Mouse (Mus musculus): ENCODE results near the gene Coa3. TPM values are rescaled to one million over a fixed set of nuclear protein-coding genes. Genes with fewer than 3 reads are reported as not detected.

Coa3 gene
- polyA plus RNA-seq, 1 experiment: 167 TPM

GRCm38 (mm10) chr11:101282896-101283295 lies 4.0 kb upstream of the Coa3 start:
- DNase-seq (ENCODE audit: low read depth): no peak

DNA sequence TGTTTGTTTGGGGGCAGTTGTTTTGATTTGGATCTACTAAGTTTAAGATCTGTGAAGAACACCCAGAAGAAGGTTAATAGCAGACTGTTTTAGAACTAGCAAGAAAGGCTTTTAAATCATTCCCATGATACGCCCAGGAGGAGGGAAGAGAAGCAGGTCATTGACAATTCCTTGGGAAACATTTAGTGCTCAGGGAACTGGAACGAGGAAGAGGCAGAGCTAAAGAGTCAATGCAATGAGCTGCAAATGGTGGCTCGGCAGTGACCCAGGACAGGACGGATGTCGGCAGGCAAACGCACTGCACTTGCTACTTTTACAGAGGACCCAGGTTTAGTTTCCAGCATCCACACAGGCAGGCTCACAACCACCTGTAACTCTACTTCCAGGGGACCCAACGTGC lies 1.9 kb upstream of the Coa3 start:
- DNase-seq (ENCODE audit: low read depth): no peak

GRCm38 (mm10) chr11:101279193-101279569 lies 267 bp upstream of the Coa3 start:
- DNase-seq (ENCODE audit: low read depth): no peak

GRCm38 (mm10) chr11:101277381-101278222 lies 1.3 kb downstream of the Coa3 start:
- DNase-seq (ENCODE audit: low read depth): no peak

DNA sequence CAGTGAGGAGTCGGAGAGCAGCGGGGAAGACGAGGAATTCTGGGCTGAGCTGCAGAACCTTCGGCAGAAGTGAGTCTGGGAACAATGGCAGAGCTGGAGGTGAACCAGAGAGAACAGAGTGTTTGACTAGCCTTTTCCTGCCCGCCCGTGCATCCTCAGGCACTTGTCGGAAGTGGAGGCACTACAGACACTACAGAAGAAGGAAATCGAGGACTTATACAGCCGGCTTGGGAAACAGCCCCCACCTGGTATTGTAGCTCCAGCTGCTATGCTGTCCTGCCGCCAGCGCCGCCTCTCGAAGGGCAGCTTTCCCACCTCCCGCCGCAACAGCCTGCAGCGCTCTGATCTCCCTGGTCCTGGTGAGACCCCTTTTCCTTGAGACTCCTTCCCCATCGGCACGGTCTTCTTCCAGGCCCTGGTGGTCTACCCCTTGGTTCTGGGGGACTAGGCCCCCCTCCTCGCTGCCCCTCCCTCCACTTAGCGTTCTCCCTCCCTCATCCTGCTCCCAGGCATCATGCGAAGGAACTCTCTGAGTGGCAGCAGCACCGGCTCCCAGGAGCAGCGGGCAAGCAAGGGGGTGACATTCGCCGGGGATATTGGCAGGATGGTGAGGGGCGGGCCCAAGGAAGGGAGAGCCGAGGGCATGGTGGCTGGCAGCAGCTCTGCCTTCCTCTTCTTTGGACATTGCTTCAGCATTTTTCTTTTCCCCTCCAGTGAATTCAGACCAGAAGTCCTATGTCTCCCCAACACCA lies 2.4 kb downstream of the Coa3 start:
- no peak for DNase-seq (ENCODE audit: low read depth)

DNA sequence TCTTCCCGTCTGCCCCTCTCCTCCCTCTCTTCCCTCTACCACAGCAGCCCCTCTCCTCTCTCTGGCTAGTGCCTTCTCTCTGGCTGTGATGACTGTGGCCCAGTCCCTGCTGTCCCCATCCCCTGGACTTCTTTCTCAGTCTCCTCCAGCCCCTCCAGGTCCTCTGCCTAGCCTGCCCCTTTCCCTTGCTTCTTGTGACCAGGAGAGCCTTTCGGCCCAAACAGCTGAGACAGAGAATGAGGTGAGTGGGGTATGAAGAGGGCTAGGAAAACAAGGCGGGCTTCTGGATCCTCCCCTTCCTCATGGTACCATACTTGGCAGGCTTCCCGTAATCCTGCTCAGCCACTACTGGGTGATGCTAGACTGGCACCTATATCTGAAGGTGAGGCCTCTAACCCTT lies 3.6 kb downstream of the Coa3 start:
- DNase-seq (ENCODE audit: low read depth): no peak

GRCm38 (mm10) chr11:101272446-101272845 lies 6.5 kb downstream of the Coa3 start:
- DNase-seq (ENCODE audit: low read depth): no peak

- DNase-seq (ENCODE audit: low read depth): no peak
Observed at GRCm38 (mm10) chr11:101269577-101270116, 9.3 kb downstream of the Coa3 start.

- no peak for DNase-seq (ENCODE audit: low read depth)
Observed at GRCm38 (mm10) chr11:101265906-101266305, 13.0 kb downstream of the Coa3 start.

DNA sequence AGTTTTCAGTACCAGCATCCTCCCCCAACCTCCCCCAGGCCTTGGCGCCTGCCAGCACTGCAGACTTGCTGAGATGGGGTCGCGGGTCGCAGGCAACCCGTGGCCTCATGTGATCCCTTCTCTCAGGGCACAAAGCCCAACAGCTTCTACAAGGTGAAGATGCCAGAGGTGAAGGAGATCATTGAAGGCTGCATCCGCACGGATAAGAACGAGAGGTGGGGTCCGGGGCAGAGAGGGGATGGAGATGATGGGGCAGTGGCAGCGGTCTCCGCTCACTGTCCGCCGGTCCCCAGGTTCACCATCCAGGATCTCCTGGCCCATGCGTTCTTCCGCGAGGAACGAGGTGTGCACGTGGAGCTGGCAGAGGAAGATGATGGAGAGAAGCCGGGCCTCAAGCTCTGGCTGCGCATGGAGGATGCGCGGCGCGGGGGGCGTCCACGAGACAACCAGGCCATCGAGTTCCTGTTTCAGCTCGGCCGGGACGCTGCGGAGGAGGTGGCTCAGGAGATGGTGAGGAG lies 13.9 kb downstream of the Coa3 start:
- no peak for DNase-seq (ENCODE audit: low read depth)

DNA sequence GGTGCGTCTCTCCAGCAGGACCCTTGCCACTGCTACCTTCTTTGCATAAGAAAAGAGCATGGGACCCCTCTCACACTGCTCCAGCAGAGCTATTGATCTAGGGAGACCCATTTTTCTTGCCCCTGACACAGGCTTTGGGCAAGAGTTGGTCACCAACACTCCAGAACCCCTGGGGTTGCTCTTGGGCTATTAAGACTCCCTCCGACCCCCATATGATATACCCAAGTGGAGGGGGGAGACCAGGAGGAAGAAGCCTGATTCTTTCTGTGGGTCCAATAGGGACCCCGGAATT lies 15.0 kb downstream of the Coa3 start:
- no peak for DNase-seq (ENCODE audit: low read depth)

GRCm38 (mm10) chr11:101263138-101263988 lies 15.6 kb downstream of the Coa3 start:
- no peak for DNase-seq (ENCODE audit: low read depth)

- DNase-seq (ENCODE audit: low read depth): no peak
Observed at GRCm38 (mm10) chr11:101262272-101262967, 16.5 kb downstream of the Coa3 start.

DNA sequence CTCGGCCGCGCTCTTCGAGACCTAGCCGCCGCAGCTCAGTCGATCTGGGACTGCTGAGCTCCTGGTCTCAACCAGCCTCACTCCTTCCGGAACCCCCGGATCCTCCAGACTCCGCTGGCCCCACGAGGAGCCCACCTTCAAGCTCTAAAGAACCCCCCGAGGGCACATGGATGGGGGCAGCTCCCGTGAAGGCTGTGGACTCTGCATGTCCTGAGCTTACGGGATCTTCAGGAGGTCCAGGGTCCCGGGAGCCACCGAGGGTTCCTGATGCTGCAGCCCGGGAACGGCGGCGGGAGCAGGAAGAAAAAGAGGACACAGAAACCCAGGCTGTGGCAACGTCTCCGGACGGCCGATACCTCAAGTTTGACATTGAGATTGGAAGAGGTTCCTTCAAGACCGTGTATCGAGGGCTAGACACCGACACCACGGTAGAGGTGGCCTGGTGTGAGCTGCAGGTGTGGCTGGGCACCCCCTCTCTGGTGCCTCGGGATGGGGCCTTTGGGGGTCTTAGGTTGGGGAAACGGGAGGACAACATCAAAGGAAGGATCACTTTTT lies 18.0 kb downstream of the Coa3 start:
- DNase-seq (ENCODE audit: low read depth): no peak

DNA sequence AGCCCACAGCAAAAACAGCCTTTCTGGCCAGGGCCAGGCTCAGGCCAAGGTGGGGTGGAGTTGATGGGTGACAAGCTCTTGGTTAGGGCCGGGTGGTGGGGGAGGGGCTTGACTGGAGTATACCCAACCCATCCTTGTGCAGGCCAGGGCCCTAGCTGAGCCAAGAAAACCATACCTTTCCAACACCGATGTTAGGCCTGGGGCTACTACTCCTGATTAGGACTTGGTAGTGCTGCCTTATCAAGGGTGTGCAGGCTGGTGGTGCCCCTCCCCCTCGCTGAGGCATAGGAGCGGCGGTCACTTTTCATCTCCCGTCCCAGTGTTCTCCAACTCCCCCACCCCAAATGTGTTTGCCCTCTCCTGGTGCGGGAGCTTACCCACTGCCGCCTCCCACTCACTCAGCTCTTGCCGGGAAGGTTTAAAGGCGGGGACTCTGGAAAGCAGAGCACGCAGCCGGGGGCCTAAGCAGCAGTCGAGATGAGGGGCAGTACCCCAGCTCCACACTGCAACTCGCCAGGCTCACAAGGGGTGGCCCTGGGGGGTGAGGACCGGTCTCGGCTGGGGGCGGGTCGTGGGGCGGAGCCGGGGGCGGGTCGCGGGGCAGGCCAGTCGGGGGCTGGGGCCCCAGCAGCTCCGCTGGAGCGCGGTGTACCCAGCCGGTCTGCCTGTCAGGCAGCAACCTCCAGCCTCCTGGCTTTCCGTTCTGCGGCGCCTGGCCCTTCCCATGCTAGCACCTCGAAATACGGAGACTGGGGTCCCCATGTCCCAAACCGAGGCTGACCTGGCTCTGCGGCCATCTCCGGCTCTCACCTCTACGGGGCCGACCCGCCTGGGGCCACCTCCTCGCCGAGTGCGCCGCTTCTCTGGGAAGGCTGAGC lies 18.7 kb downstream of the Coa3 start, which contains the start of gene Wnk4:
Gene Wnk4 (plus strand): TSS at position 620 of the 878 bp plus-strand sequence.
- DNase-seq (ENCODE audit: low read depth): no peak

DNA sequence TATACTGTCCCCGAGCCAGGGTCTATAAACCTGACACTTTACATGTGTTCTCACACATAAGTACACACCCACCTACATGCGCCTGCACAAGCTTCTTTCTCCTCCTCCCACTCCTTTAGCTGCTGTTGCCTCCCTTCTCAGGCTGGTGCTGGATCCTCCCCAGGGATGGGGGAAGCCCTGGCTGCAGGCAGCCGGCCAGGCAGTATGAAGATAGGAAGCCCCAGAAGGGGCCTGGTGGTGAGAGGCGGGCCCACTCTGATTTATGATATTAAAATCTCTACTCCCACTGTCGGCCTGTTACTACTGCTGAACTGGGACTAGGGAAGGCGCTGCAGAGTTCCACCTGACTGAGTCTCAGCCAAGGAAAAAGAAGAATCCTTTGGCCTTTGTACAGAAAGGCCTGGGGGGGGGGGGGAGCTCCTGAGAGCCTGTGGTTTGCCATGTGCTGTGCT lies 19.6 kb downstream of the Coa3 start:
- DNase-seq (ENCODE audit: low read depth): no peak

DNA sequence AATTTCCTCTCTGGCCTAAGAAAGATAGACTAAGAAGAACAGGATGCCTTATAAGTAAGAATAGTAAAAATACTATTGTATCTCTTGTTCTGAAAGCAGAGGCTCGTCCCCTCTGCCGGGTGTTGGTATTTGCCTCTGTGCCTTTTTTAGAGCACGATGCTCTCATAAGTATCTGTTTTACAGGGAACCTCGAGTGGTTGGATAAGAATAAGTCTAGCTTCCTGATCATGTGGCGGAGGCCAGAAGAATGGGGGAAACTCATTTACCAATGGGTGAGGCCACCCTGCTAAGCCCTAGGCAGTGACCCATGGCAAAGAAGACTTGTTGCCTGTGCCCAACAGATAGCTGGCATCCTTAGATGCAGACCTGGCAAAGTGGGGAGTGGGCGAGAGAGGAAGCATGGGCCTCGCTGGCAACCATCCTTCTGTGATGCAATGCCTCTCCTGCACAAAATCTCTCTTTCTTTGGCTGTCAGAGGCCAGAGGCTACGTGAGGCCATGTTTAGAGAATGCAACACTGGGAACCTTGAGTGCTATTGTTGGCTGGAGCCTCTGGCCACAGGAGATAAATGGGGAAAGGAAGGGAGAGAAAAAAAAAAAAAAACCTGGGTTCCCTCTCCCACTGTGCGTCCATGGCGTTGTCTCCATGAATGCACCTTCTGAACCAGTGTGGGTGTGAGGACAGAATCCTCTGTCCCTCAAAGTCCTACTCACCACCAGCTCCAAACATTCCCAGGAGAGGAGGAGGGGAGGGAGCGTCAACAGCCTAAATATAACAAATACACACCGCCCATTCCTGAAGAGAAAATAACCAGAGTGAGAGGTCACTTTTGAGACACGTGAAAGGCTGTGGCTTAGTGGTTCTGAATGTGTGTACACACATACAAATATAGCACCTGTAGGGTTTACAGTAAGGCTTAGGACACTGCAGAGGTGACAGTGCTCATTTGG lies 22.8 kb downstream of the Coa3 start:
- no peak for DNase-seq (ENCODE audit: low read depth)

DNA sequence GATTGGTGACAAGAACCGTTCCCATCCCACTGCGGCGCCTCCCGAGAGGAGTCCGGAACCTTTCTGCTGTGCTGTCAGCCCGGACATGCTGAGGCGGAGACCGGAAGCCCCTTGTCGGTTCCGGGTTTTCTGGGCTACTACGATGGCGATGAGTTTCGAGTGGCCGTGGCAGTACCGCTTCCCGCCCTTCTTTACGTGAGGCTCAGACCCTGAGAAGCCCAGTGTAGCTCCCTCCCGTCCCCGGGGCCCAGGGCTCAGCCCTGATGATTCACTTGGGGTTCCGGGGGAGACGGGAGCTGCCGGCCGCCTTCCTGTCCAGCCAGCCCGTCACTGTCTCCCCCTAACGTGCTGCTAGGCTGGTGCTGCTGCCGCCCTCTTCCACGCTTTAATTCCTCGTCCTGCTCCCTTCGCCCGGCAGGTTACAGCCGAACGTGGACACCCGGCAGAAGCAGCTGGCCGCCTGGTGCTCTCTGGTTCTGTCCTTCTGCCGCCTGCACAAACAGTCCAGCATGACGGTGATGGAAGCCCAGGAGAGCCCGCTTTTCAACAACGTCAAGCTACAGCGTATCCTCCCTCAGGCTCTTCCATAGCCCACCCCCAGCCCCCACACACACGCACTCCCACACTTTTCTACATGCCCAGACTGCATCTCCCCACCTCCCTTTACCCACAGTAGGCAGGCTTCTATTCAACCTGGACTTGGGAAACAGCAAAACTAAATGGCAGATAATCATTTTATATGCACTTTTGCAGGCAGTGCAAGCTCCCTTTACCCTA lies 25.1 kb downstream of the Coa3 start, which contains the start of gene Vps25:
Gene Vps25 (plus strand): TSS at position 95 of the 777 bp plus-strand sequence.
- DNase-seq (ENCODE audit: low read depth): no peak

All from gonadal fat pad, adult 2 months (tissue).